Mouse (Mus musculus): ENCODE measurements around the gene Baz1b.

Baz1b gene

DNA sequence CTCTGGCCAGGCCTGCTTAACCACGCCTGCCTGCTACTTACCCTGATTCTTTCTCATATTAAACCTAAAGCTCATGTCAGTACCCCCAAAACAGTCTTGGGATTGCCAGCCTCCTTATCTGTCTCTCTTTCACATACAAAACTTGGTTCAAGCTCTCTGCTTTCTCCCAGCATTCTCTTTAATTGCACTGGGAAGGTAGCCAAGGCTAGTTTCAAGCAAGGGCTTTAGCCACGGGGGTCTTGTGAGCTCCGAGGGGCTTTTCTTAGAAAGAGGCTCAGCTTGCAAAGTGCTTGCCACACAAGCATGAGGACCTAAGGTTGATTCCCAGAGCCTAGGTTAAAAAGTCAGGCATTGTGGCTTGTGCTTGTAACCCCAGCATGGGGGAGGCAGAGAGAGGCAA is 98.1 kb downstream of the Baz1b start:
- DNase-seq = no peak

DNA sequence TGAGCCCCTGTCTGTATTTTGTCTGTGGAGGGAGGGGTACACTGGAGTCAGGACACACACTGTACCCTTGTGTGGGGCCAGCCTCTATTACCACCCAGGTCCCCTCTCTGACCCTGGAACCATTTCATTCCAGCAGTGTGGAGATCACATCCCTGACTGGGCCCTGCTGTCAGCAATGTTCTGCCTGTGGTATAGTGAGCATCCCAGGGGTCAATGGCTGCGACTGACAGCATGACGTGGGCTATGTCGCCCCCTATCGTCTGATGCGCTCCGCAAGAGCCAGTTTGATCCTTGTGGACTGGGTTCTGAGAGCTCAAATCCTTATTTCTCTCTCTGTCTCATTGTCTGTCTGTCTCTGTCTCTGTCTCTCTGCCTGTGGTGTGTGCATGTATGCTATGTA is 99.1 kb downstream of the Baz1b start:
- DNase-seq = peak; percentile 59

DNA sequence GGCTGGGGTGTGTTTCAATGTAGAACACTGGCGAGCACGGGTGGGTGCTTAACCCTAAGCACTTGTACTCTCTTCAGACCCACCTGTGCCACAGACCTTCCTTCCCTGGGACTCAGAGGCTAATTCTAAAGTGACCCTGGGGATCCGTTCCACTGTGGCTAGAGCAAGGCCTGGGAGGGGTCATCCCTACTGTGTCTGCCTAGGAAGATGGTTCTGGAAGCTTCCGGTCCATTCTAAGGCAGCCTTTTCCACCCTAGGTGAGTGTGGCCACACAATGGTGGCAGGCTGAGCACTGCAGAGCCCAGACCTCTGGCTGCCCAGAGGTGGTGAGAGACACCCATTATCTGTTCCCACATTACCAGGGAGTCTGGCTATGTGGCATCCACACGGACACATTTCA is 99.9 kb downstream of the Baz1b start:
- DNase-seq = no peak

DNA sequence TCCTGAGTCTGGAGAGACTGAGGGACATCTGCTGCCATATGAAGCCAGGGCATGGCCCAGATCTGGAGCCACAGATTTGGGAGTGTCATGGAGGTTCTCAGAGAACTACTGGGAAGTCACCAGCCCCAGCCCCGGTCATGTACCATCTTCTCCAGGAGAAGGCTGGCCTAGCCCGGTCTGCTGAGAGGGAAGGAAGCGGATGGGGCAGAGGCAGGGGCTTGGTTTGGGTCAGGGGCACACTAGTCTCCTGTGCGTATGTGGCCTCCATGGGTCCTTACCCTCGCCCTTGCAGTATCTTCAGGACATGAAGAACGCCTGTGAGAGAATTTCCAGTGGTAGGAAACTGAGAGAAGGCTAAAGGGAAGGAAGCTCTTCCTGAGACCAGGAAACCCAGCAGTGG is 103.6 kb downstream of the Baz1b start:
- no peak for DNase-seq

DNA sequence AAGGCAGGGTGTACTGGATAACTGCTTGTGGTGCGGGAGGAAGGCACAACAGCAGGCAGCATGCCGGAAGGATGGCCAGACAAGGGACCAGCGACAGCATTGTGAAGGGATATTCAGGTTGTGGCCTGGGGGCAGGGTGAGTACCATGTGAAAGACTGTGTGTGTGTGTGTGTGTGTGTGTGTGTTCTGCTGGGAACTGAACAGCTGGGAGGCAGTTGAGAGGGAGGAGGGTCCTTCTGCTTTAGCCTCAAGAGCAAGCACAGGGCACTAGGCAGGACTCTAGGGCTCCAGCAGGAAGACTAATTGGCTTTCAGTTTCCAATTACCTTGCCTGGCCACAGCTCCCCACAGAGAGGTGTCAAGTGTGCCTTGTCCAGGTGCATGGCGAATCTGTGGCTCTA is 104.1 kb downstream of the Baz1b start:
- DNase-seq = no peak

DNA sequence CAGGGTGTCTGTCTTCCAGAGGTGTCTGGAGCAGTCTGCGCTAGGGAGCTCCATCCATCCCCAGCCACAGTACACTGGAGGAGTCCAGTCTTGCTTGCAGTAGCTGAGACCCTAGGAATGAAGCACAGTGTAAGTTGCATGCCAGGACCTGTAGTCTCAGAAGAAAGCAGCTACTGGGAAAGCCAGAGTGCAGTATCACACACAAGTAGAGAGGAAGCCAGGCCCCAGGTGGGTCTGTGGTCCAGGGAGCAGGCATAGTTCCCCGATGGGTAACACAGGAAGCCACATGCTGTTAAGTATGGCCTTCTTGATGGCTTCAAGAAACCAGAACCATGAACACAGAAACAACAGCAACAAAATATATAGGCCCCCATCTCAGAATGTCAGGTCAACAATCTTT is 104.9 kb downstream of the Baz1b start:
- no peak for DNase-seq
